Mouse (Mus musculus) lung, adult 18-20 months (tissue): Measurements from ENCODE around the gene Gm20388.

Experiments
- DNase-seq, 2 experiments: peaks; one replicate each; pipeline ENCODE4 v3.0.0; 2022; ENCODE audit warnings: mixed read lengths in 2 of 2

Gene Gm20388

DNA sequence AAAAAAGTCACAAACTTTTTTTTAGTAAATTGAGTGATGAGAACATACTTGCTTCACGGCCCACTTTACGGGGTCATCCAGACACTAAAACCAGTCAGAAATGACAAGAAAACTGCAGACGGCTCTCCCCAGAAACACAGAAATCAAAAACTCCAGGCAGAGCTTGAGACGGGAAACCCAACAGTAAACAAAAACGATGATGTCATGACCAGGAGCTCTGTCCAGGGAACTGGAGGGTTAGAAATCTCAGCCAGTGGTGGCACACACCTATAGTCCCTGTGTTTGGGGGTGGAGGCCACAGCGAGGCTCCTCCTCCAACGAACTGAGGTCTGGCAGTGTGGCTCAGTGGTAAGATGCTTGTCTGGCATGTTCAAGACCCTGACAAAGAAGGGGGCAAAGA is 1291.0 kb downstream of the Gm20388 start:
- DNase-seq, result no peak

GRCm38 (mm10) chr8:121203612-121204376 is 1293.2 kb downstream of the Gm20388 start:
- DNase-seq, result no peak

DNA sequence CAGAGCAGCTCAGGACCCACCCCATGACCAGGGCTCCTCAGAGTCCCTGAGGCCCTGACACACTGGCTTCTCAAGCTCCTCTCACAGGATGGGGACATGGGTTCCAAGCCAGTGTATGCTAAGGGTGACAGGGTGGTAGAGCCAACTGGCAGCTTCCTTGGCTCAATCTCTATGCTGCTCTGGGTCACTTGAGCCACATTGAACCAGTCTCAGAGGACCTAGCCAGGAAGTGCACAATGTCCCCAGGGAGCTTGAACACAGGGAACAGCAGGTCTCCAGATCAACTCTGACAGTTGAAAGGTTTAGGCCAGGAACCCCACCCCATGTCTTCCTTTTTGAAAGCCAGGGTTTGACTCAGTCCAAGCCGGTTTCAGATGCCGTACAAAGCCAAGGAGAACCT is 1296.5 kb downstream of the Gm20388 start:
- no peak for DNase-seq

- no peak for DNase-seq
Measured at GRCm38 (mm10) chr8:121210627-121211026, 1300.0 kb downstream of the Gm20388 start.

DNA sequence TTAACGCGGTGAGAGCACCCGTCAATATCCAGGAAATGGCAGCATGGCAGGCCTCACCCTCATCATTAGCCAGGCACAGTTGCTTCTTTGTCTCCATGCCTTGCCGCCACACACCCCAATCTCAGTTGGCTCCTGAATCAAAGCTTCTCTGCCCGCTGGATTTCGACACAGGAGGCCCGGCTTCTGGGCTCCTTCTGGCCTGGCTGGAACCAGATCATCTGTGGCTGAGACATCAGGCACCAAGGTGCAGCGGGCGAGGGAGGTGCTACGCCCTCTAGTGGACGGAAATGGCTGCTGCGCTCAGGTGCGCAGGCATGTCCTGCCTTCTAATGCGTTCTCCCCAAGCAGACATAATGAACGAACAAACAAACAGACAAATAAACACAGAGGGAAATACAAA is 1302.6 kb downstream of the Gm20388 start:
- no peak for DNase-seq

- no peak for DNase-seq
Measured at GRCm38 (mm10) chr8:121213651-121214050, 1303.0 kb downstream of the Gm20388 start.

- no peak for DNase-seq
Measured at GRCm38 (mm10) chr8:121214975-121215374, 1304.3 kb downstream of the Gm20388 start.

DNA sequence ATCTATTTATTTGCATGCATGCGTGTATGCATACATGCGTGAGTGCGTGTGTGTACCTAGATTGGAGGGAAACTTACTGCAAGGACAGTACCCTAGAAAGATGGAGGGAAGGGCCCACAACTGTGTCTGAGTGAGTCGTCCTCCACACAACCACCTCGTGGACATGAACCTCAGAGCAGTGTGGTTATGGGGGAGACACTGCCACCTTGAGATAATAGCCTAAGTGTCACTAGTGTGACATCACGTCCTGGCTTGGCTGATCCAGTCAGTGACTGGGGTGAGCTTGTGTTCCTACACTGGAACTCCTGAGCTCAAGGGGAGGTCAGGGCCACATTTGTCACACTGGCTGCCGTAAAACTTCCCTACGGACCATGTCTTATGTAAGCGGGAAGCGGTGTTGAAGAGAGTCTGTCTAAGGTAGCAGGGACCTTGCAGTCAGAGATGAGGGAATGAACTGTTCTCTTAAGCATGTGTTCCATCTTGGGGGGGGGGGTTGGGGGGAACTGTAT is 1305.9 kb downstream of the Gm20388 start:
- no peak for DNase-seq

DNA sequence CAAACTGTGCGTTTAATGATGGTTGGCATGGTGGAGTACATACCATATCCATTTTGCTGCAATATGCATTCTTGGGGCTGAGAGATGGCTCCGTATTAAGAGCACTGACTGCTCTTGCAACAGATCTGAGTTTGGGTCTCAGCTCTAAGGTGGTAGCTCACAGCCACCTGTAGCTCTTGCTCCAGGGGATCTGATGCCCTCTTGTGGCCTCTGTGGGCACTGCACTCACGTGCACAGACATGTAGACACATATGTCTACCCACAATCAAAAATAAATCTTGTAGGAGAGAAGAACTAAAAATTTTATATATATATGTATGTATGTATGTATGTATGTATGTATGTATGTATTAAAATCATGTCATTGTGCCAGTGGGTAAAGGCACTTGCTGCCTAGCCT is 1307.8 kb downstream of the Gm20388 start:
- no peak for DNase-seq

DNA sequence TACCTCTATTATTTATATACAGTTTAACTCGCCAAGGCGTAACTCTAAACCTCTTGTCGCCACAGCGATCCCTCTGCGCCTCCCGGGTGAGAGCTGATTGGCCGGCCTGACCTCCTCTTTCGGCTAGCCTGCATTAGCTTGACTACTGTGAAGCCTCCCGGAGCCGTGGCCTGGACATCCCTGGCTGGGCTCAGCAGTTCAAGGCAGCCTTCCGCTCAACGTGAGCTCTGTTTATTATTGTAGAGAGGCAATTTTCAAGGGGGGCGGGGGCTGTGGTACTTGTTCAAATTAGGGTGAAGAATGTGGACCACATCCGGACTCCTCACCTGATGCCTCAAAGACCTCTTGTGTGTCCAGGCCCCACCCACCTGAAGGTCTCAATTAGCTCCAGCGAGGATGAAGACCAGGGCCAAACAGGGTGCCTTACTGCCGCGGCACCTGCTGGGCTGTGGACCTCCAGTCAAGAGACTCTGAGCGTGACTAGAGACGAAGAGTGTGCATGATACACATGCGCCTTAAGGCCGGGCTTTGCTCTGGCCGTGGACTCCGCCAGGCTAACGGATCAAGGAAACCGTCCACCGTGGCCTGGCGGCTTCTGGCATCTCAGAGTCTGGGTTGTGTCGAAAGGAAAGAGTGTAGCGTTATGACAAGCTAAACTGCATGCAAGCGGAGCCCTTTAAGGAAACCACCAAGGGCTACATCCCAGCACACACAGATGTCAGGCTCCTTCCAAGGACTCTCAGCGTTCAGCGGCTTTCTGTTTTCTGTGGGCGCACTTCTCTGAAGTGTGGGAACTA is 1309.7 kb downstream of the Gm20388 start:
- no peak for DNase-seq

- DNase-seq, result no peak
Measured at GRCm38 (mm10) chr8:121224709-121225108, 1314.1 kb downstream of the Gm20388 start.

DNA sequence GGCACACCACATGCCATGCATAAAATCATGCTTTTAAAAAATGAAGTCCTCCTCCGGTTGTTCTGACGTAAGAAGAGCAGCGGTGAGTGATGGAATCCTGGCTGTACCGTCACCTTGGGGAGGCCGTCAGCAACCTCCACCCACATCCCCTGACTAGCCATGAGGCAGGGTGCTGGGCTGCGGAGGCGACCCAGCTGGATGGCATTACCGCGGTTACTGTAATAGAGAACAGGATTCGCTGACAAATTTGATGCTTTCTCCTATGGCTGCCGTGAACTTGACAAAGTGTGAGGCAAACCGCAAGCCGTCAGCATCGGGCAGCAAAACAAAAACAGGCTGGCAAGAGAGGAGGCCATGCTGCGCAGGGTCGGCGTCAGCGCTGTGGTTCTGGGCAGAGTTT is 1317.1 kb downstream of the Gm20388 start:
- DNase-seq, result no peak

DNA sequence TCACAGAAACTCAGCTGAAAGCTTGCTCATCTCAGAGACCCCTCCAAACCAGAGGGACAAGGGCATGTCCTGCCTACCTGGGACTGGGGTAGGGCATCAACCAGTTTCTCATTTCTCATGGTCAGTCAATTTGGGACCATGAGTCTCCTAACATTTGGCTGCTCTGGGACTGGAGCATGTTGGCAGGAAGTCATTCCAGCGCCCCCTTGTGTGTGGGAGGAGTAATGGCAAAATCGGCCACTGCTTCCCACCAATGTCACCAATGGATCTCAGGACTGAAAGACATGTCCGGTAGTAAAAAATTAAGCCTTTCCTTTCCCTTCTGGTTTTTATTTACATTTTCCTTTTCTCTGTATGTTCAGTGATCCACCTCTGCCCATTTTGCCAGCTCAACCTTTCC is 1318.3 kb downstream of the Gm20388 start:
- peak; percentile 18 to 20 for DNase-seq

DNA sequence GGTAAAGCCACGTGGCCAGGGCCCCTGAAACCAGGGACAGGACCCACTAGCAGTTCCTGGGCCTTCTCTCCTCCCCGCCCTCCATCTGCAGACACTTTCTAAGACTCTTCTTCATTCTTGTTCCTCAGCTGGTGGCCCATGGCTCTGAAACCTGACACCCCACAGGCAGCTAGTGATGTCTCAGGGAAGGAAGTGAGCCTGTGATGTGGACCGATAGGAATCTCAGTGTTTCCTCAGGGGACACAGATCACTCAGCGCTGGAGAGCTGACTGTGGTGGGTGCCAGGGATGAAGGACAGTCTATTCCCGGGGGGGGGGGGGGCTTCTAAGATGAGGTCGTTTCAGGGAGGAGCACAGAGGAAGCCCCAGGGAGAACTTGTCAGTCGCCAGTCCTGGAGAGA is 1318.9 kb downstream of the Gm20388 start:
- DNase-seq, result no peak

DNA sequence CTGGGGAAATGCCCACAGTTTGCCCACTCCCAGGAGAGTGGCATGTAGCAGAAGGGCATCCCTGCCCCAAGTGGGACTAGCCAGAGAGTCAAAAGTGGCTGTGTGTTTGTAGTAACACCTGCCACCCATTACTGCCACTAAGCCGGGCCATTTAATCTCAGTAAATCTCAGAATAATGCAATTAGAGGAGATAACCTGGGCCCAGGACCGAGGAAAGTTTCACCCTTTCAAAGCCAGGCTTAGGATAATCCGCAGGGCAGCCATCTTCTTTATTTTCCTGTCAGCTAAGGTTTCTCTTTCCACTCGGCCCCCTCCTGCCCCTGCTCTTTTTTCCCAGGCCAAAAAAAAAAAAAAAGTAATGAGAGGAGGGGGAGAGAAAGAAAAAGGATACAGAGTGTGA is 1322.6 kb downstream of the Gm20388 start:
- DNase-seq, result no peak

DNA sequence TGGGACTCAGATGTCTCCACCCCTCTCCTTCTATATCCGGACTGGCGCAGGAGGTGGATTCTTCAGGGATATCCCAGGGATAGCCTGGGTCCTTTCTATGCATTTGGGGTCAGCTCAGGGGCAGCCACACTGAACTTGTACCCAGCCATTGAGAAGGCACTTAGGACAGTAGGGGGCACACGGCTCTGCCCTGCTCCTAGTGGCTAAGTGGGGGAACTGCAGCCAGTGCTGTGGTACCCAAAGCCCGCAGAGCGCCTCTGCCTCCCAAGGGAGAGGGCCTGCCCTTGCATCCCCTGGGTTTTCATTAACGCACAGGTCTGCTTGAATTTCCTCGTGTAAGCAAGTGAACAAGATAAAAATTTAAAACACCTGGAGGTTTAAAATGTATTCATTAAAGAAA is 1324.3 kb downstream of the Gm20388 start:
- DNase-seq, result no peak

DNA sequence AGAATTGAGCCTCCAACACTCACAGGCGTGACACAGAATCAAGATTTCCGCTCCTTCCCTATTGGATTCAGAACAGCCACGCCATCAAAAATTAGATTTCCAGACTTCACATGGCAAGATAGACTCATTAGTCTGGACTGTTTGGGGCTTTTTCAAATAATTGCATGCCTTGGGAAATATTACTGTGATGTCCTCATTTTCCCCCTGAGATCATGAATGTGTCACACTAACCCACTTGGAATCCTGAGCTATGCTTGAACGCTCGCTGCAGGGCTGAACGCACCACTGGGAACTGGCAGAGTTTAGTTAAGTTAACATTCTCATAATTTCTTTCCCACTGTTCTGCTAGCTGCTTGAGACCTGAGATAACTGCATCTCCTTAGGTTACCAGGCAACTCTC is 1329.0 kb downstream of the Gm20388 start:
- no peak for DNase-seq

- DNase-seq, result peak; percentile 39 to 45
Measured at GRCm38 (mm10) chr8:121241761-121242552, 1331.3 kb downstream of the Gm20388 start.

- DNase-seq, result no peak
Measured at GRCm38 (mm10) chr8:121242671-121243070, 1332.0 kb downstream of the Gm20388 start.

GRCm38 (mm10) chr8:121248823-121249222 is 1338.2 kb downstream of the Gm20388 start:
- peak; percentile 28 to 50 for DNase-seq

- no peak for DNase-seq
Measured at GRCm38 (mm10) chr8:121249433-121249832, 1338.8 kb downstream of the Gm20388 start.

- DNase-seq, result no peak
Measured at GRCm38 (mm10) chr8:121251089-121251488, 1340.4 kb downstream of the Gm20388 start.

- DNase-seq, result no peak
Measured at GRCm38 (mm10) chr8:121255727-121256265, 1345.2 kb downstream of the Gm20388 start.
